Mouse (Mus musculus) heart, adult 9 months (tissue): ENCODE results near the gene Plcb2.

Experiments used
- DNase-seq, 2 experiments: peaks; one replicate each; pipeline ENCODE4 v3.0.0; 2022; ENCODE audit warnings: low spot score in 2 of 2

Gene Plcb2

DNA sequence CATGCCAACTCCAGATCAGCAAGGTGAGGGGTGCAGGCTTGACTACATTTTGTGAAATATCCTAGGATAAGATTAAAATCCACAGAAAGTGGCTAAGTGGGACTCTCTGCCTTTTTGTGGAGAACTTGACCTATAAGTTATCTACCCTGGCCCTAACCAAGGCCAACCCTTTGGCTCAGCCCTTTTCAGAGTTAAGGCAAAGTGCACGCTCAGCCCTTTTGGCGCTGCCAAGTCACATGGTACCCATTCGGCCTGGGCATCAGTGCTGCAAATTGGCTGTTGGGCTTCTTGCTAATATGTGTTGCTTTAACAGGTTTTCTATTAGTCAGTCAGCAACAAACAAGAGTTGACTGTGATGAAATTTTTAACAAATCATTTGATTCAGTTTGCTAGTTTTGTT is 40.4 kb downstream of the Plcb2 start:
- DNase-seq: no peak

DNA sequence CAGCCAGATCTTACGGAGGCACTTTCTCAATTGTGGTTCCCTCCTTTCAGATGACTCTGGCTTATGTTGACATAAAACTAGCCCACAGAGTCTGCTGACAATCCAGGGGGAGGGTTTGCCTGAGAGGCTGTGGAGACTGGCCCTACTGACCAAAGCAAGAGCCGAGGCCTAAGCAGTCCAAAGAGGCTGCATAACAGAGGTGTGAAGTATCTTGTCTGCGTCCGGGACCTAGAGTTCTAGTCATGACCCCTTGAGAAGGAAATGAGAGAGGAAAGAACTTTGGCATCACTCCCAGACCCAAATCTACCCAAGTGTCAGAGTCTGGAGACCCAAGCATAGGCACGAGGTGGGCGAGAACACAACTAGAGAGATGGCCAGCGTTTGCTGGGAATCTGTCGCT is 41.5 kb downstream of the Plcb2 start:
- no peak for DNase-seq

DNA sequence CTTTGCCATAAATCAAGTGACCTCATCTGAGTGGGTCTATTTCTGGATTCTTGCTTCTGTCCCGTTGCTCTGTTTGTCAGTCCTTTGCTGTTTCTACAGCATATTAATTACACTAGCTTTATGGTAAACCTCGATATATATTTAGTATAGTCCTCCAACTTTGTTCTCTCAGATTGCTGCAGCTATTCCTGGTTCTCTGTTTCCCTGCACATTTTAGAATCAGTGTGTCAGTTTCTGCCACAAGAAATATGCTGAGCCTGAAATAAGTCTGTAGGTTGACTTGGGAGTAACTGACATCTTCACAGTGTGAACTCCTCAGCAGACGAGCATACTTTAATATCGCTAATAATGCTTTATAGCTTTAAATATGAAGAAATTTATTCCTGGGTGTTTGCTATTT is 43.1 kb downstream of the Plcb2 start:
- no peak for DNase-seq

DNA sequence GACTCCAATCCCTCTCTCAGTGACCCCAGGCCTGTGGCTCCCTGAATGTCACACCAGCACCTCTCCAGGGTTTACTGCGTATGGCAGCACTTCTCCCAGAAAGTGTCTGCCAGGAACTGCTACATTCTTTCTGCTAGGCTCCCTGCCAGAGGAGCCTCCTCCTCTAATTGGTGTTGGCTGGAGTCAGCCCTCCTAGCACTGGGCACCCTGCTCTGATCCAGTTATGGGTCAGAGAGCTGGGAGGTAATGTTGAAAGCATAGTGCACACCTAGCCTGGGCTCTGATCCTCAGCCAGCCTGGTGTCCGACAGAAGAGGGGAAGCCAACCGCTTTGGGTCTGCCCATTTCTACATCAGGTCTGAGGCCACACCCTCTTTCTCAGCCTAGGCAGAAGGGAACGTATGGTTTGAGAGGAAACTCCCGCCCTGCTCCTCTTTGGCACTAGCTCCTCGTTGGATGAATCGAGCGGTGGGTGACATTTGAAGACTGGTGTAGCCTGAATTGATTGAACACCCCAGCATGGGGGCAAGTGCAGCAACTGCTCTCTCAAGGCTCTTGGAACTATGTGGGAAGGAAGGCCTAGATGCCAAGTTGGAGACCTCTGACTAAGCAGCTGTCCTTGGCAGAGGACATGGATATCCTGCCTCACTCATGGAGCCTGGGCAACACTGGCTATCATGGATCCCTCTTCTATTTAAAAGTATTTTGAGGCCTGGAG is 45.5 kb downstream of the Plcb2 start:
- DNase-seq: no peak

DNA sequence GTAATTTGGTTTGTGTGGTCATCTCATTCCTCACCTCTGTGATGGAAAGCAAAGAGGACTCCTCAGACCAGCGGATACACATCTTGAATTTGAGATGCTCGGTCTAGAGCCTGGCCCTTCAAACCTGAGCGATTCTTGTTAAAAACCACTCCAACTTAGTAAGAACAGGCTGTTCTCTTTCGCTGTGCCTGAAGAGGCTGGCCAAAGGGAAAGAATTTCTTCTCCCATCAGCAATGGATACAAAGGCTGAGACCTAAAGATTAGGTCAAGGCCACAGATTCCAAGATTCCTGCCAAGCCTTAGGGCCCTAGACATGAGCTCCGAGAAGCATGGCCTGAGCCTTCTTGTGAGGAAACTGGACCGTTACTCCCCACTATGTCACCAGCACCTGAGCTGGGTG is 47.3 kb downstream of the Plcb2 start:
- no peak for DNase-seq

DNA sequence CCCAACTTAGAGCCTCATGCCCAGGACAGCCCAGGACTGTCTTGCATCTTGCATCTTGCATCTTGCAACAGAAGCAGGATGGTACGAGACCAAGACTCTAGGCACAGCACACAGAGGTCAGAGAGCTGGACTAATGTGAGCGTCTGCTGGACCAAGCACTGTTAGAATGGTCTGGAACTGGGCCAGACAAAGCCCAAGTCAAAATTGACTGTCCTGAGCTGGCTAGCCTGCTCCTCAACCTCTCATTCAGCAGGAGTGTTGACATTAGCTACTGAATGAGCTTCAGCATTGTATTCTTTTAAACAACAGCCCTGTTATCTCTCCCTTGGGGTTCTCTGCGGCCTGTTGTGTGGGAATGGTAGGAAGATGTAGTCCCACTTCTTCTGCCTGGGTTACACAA is 48.7 kb downstream of the Plcb2 start:
- no peak for DNase-seq

DNA sequence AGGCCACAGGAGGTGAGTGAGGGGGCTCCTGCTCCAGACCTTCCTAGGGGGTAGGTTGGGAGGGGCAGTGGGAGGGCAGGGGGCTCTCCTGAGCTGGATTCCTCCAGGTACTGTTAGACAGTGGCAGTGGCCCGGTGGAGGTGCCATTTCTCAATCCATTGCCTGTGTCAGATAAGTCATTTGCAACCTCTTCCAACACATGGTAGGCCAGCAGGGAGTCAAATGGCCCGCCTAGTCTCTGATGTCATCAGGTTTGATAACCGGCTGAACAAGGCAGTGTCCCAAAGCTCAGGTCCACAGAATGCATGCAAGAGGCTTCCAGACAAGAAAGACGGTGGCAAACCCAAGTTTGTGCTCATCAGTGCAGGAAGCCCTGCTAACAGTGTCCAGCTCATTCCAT is 50.4 kb downstream of the Plcb2 start:
- no peak for DNase-seq

DNA sequence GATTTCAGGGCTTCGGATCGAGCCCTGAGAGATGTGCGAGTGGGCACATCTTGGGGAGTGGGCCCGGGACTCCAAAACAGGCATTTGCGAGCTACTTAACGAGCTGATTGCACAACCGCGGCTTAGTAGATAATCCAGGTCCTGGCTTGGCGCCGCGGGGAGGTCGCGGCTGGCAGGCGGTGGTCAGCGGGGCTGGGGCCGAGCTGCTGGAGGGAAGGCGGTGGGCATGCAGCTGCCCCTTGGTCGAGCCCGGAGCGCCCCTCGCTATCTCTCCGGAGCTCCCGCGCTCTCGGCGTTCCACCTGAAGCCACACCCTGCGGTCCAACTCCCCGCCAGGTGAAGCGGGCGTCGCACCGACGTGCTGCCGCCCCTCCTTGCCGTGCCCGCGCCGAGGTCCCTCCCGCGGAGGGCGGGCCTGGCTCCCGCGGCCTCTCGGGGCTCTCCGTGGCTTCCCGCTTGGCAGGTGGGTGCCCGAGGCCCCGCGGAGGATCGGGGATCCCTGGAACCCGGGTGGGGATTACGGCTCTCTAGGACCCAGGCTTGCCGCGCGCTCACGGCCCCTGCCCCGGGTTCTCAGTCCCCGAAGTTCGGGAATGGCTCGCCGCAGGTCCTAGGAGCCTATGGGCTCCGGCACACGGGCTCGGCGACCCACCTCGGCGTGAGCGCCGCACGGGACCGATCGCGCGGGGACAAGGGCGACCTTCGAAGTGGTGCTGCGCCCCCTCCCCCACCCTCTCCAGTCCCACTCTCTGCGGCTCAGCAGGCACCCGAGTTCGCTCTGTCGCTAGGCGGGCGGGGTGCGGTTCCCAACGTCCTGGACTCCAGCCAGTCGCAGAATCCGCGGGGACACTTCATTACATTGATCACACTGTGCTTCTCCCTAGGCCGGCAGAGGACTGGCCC is 51.1 kb downstream of the Plcb2 start:
- no peak for DNase-seq

DNA sequence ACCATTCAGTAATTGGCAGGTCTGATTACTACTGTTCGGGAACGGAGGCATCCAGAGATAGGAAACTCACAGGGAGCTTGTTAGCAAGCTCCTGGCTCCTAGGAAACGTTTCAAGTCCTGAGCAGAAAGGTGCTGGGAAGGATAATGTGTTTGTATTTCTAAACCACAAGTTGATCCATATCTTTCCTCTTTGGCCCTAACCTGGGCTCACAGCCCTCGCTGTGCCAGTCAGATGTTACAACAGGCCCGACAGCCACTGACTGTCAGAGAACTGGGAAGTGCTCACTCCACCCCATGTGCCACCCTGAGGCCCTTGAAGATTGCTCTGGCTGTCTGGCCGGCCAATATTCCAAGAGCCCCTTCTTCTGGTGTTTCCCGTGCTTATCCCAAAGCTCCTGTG is 53.7 kb downstream of the Plcb2 start:
- no peak for DNase-seq

DNA sequence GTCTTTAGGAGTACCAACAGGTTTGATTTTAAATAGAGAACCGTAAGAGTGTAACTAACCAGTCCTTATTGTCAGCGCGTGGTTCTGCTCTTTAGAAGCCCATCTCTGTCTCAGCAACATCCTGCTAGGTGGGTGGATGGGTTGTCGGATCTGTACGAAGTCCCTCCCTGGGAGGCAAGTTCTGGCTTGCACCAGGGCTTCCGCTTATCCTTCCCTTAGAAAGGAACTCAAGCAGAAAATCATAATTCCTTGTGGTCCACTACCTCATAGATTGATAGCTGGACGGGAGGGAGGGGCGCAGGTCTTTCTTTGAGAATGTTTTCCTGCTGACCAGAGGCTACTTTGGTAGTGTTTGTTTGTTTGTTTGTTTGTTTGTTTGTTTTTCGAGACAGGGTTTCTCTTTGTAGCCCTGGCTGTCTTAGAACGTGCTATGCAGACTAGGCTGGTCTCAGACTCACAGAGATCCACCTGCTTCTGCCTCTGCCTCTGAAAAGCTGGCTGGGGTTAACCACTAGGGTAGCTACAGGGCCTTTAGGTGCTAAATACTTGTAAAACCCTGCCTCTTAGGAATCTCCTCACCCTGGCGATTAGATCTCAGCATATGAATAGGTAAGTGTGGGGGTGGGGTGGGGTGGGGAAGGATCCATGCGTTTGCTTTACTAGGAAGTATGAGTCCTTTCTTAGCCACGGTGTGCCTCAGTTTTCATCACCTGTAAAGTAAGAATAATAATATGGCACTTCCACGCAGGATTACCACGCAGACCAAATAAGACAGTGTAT is 54.4 kb downstream of the Plcb2 start:
- no peak for DNase-seq

DNA sequence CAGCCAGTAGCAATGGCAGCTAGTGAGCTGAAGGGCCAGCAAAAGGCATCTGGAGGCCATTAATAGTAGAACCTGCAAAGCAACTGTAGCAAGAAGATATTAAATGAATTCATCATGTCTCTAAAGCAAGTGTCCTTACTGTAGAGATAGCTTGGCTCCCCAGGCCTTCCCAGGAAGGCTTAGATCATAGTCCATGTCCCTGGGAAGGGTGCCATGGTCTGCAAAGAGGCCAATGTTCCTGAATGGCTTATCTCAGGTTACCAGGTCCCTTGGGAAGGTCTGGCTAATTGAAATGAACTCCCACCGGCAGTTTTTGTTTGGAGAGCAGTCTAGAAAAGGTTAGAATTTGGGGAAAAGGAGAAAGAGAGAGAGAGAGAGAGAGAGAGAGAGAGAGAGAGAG is 56.5 kb downstream of the Plcb2 start:
- DNase-seq: no peak

DNA sequence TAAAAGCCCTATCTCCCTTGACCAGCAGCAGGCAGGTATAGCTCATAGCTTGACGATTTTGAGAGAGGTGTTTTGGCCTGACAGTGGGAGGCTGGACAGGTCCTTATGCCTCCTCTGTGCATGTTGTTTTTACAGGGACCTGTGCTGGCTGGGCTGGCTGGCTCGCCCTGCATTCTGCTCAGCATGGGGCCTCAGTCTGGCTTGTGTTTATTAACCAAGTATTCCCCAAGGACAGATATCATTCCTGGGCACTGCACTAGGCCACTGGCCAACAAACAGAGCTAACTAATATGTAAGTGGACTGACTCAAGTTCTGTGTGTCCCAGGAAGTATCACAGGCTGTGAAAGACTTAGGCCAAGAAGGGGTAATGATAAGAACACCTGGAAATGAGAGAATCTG is 58.5 kb downstream of the Plcb2 start:
- peak in 1 of 2 experiments; percentile 29 for DNase-seq

DNA sequence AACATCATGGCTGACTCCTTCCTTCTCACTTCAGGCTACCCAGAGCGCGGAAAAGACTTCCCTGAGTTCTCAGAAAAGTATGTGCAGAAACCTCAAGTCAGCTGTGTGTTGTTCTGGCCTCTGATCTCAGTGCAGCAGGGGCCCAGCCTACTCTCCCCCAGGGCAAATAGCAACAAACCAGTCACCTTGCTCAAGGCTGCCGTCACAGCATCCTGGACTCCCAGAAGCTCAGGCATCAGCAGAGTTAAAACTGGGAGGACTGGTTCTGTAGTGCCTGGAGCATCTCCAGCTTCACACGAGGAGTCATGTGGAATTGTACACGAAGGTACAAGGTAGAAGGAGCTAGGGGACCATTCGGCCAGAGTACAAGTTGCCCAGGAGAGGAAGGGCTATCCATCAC is 59.0 kb downstream of the Plcb2 start:
- DNase-seq: no peak

DNA sequence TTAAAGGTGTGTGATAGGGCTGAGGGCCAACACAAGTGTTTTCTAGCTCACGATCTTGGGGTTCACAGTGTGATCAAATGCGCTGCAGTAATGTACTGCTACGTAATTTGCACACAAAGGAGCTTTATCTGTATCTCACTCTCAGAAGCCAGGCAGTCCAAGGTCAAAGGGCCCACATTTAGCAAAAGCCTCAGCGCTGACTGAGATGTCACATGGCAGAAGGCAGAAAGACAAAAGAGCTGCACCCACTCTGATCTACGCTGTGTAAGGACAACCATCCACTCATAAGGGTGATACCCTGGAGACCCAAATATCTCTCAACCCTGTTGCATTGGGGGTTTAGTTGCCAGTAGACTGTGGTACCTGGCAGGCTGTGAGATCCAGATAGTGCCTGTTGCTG is 61.1 kb downstream of the Plcb2 start:
- no peak for DNase-seq

DNA sequence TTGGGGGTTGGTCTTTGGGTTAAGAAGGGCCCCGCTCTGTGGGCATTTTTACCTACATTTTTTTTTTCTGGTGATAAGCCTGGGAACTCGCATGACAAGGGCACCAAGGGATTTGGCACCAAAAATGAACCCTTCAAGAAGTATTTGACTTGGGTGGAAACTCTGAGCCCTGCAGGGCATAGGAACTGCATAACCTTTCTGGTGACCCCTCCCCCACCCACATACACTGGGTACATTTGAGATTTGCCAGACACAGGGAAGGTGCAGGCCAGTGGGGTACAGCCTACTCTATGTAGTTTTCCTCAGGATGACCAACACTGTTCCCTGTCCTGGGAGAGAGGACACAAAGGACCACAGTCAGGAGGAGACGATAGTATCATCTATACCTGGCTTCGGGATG is 62.6 kb downstream of the Plcb2 start:
- no peak for DNase-seq

DNA sequence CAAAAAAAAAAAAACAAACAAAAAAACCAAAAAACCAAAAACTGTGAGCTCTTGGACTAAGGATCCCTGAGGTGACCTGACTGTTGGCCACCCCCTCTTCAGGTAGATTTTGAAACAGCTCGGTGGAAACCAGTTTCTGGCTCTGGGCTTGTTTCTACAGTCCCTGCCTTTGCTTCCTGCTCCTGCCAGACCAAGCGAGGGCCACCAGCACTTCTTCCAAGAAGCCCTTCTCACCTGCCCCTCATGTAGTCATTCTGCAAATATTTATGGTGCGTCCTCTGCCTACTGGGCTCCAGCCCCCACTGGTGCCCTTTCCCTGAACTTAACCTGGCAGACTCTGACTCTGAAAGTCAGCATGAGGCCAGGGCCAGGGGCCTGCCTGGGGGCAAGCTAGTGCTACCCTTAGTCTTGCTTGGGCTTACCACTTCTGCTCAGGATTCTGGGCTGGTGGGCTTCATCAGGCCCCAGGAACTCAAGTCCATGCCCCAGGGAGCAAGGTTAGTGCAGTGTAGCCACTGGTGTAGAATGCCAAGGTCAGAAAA is 63.2 kb downstream of the Plcb2 start:
- no peak for DNase-seq

DNA sequence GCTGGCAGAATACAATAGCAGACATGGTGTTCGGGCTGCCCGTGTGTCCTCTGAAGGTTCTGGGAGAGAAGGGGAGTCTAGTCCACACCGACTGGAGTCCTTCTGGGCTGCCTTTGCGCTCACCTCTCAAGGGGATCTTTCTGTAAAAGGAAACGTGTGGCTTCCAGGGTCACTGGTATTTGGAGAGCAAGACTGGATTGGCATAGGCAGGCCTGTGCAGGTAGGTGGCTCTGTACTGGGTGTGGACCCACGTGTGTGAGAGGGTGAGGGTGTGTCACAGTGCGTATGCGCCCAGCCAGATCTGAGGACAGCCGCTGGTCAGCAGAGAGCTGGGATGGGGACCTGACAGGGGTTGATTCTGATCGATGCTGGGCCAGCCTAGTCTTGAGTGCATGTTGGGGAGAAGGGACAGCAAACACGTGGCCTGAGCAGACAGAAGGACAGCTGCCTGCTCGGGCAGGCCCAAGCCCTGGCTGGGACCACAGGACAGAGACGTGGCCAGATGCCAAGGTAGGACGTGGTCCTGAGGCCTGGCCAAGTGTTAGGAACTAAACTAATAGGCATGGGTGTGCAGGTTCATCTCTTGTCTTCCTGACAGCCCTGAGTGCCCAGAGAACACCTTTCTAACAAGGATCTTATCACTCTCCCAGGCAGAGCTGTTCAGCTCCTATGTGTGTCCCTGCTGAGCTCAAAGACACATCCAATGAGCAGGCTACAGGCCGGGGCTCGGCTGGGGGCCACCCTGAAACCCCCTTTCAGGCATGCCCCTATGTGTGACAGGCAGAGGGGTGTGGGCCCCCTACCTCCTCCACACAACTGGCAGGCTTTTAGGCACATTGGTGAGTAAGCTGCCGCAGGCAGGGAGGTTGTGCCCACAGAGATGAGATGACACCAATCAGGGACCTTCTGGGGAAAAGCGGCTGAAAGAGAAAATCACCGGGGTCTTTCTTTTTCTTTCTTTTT is 64.2 kb downstream of the Plcb2 start:
- peak; percentile 38 to 56 for DNase-seq

DNA sequence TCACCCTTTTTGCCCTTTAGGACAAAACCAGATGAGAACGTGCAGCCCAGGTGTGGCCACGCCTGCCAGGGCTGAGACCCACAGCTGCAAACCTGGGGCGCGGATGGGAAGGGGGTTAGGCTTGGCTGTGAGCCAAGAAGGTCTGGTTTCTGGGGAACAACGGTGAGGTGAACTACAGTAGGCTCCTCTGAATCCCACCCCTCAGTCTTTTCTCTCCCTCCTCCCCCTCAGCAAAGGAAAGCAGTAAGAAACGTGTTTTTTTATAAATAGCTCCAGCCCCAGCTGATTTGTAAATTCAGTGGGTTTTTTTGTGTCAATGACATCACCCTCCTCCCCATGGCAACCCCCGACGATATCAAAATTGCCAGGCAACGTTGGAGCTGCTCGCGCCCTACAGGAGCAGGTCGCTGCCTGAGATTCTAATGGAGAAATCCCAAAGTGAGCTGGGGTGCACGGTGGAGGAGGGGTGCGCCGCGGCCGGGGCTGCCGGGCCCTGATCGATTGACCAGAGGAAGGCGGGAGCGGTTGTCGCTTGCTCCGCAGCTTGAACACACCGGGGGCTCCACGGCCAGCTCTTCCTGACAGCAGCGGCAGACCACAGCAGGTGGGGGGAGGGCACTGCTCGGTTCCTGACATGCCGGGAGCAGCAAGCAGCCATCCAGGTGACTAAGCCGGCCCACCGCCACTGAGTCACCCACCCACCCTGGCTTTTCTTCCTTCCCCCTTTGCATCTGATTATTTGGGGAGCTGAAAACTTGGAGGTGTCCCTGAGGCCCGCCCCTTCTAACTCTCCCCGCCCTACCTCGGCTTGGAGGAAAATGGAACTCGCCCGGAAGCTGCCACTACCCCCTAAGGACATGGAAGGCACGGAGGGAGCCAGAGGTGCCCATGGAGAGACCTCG is 65.1 kb downstream of the Plcb2 start, which contains the start of gene Pak6:
Gene Pak6 (plus strand): TSS at position 402 of the 902 bp plus-strand sequence.
- DNase-seq: no peak

DNA sequence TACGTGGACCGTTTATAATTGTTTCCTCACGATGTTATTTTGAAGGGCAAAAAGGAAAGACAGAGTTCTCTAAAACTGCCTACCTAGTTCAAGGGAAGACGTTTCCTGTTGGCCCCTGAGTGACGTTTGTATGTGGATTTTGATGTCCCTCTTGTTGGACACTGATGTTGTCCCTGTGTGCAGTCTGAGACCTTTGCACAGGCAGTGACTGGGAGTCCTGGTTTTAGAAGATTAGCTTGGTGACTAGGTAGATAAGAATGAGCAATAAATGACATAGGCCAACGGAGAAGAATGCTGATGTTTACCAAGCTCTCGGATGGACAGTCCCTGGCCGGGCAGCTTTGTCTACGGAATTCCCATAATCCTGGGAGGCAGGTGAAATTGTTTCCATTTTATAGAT is 66.3 kb downstream of the Plcb2 start:
- no peak for DNase-seq

DNA sequence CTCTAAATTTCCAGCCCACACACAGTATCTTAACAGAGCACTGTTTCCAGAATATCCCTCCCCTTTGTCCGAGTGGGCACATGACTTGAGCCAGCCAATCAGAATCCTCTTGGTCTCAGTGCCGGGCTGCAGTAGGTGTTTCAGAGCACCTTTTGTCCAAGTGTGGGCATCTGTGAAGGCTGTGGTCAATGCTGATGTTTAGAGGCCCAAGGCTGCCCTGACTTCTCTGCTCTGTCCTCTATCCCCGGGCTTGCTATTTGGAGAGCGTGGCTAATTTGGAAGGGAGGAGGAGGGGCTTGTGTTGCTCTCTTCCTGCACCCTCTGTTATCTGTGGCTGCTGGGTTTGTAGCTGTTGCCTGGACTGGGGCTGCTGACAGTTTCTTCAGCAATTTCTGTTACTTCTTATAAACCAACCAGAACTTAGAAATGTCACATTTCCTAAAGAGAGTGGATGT is 68.2 kb downstream of the Plcb2 start:
- DNase-seq: peak; percentile 66 to 83
